Mouse (Mus musculus): ENCODE measurements at regions not wholly inside any gene's neighbourhood (a gene's known extent, or its start where the extent isn't known, plus 50 kb on each side); places are given as distances from the start of the nearest gene placed in this dataset.

GRCm38 (mm10) chr8:116403366-116403765 is 101.4 kb upstream of the Dynlrb2 start:
- ATAC-seq (ENCODE audit: insufficient number of reproducible peaks, low FRiP score, low TSS enrichment, low read depth), result no peak
- H3K27ac ChIP-seq, result no peak overlapping the region

GRCm38 (mm10) chr8:116399452-116399851 is 105.3 kb upstream of the Dynlrb2 start:
- H3K9me3 ChIP-seq, result no peaks in the 10 kb centered on the region
- H3K9ac ChIP-seq, result no peak overlapping the region
- H3K4me3 ChIP-seq, result no peak overlapping the region
- H3K27ac ChIP-seq, result no peak overlapping the region
- H3K4me1 ChIP-seq, result no peaks in the 10 kb centered on the region
- no peaks in the 10 kb centered on the region for H3K36me3 ChIP-seq
- no peak for ATAC-seq (ENCODE audit: insufficient number of reproducible peaks, low FRiP score, low TSS enrichment, low read depth)
- H3K4me2 ChIP-seq, result no peak overlapping the region
- H3K27me3 ChIP-seq, result no peaks in the 10 kb centered on the region
- WGBS, result 76% methylated on average over 2 of the region's 2 CpGs

More at GRCm38 (mm10) chr8:116403366-116403765, 101.4 kb upstream of the Dynlrb2 start:
- Histone ChIP-seq H3K4me1 (no peaks in the 10 kb centered on the region), H3K9me3 (no peaks in the 10 kb centered on the region), H3K27me3 (no peaks in the 10 kb centered on the region), H3K9ac (no peak overlapping the region), H3K4me3 (no peak overlapping the region), H3K36me3 (no peaks in the 10 kb centered on the region), H3K4me2 (no peak overlapping the region)
- 45% methylated on average over 5 of the region's 5 CpGs for WGBS

- Histone ChIP-seq H3K27ac (no peak overlapping the region), H3K9me3 (no peaks in the 10 kb centered on the region), H3K9ac (no peak overlapping the region), H3K4me3 (no peak overlapping the region), H3K4me1 (no peaks in the 10 kb centered on the region), H3K36me3 (no peaks in the 10 kb centered on the region), H3K4me2 (no peak overlapping the region), H3K27me3 (no peaks in the 10 kb centered on the region)
- 72% methylated on average over 11 of the region's 11 CpGs for WGBS
- ATAC-seq (ENCODE audit: insufficient number of reproducible peaks, low FRiP score, low TSS enrichment, low read depth), result no peak
These were observed 106.1 kb upstream of the Dynlrb2 start for GRCm38 (mm10) chr8:116398565-116399205.

- H3K9ac ChIP-seq, result no peak overlapping the region
- no peak overlapping the region for H3K27ac ChIP-seq
- H3K4me1 ChIP-seq, result peaks cover 22% of the 10 kb centered on the region
- WGBS, result 57% methylated on average over 23 of the region's 23 CpGs
- no peaks in the 10 kb centered on the region for H3K9me3 ChIP-seq
- H3K4me3 ChIP-seq, result no peak overlapping the region
- H3K36me3 ChIP-seq, result no peaks in the 10 kb centered on the region
- H3K4me2 ChIP-seq, result no peak overlapping the region
- no peaks in the 10 kb centered on the region; the same call in 1 of the 2 replicates for H3K27me3 ChIP-seq
- ATAC-seq (ENCODE audit: insufficient number of reproducible peaks, low FRiP score, low TSS enrichment, low read depth), result no peak
These were observed 119.4 kb upstream of the Dynlrb2 start for GRCm38 (mm10) chr8:116385193-116385955.

- Histone ChIP-seq H3K4me2 (no peak overlapping the region), H3K9me3 (no peaks in the 10 kb centered on the region), H3K9ac (no peak overlapping the region), H3K4me1 (peaks cover 26% of the 10 kb centered on the region), H3K27ac (no peak overlapping the region), H3K4me3 (no peak overlapping the region), H3K27me3 (no peaks in the 10 kb centered on the region; the same call in 1 of the 2 replicates), H3K36me3 (no peaks in the 10 kb centered on the region)
- ATAC-seq (ENCODE audit: insufficient number of reproducible peaks, low FRiP score, low TSS enrichment, low read depth), result no peak
- WGBS, result 51% methylated on average over 15 of the region's 15 CpGs
These were observed 120.2 kb upstream of the Dynlrb2 start for GRCm38 (mm10) chr8:116384418-116385089.

GRCm38 (mm10) chr8:116383495-116384417 is 121.0 kb upstream of the Dynlrb2 start:
- no peak overlapping the region for H3K4me3 ChIP-seq
- H3K27ac ChIP-seq, result no peak overlapping the region
- WGBS, result 16% methylated on average over 13 of the region's 14 CpGs
- ATAC-seq (ENCODE audit: insufficient number of reproducible peaks, low FRiP score, low TSS enrichment, low read depth), result no peak
- no peak overlapping the region for H3K9ac ChIP-seq
- no peaks in the 10 kb centered on the region; the same call in 1 of the 2 replicates for H3K27me3 ChIP-seq
- H3K4me2 ChIP-seq, result no peak overlapping the region
- no peaks in the 10 kb centered on the region for H3K36me3 ChIP-seq
- peaks cover 26% of the 10 kb centered on the region for H3K4me1 ChIP-seq
- H3K9me3 ChIP-seq, result no peaks in the 10 kb centered on the region

GRCm38 (mm10) chr8:116383036-116383435 is 121.7 kb upstream of the Dynlrb2 start:
- Histone ChIP-seq H3K9me3 (no peaks in the 10 kb centered on the region), H3K4me1 (peaks cover 26% of the 10 kb centered on the region), H3K9ac (no peak overlapping the region), H3K4me3 (no peak overlapping the region), H3K4me2 (no peak overlapping the region), H3K36me3 (no peaks in the 10 kb centered on the region), H3K27me3 (no peaks in the 10 kb centered on the region; the same call in 1 of the 2 replicates), H3K27ac (no peak overlapping the region)
- no peak for ATAC-seq (ENCODE audit: insufficient number of reproducible peaks, low FRiP score, low TSS enrichment, low read depth)
- 65% methylated on average over 8 of the region's 8 CpGs for WGBS

GRCm38 (mm10) chr8:116380601-116381000 is 124.2 kb upstream of the Dynlrb2 start:
- H3K4me2 ChIP-seq, result no peak overlapping the region
- 93% methylated on average over 4 of the region's 4 CpGs for WGBS
- H3K27me3 ChIP-seq, result no peaks in the 10 kb centered on the region
- H3K36me3 ChIP-seq, result no peaks in the 10 kb centered on the region
- H3K9me3 ChIP-seq, result no peaks in the 10 kb centered on the region
- no peak overlapping the region for H3K9ac ChIP-seq
- no peak for ATAC-seq (ENCODE audit: insufficient number of reproducible peaks, low FRiP score, low TSS enrichment, low read depth)
- no peak overlapping the region for H3K27ac ChIP-seq
- H3K4me1 ChIP-seq, result peaks cover 25% of the 10 kb centered on the region
- H3K4me3 ChIP-seq, result no peak overlapping the region

- no peaks in the 10 kb centered on the region for H3K36me3 ChIP-seq
- no peak overlapping the region for H3K9ac ChIP-seq
- no peak overlapping the region for H3K4me2 ChIP-seq
- H3K27me3 ChIP-seq, result no peaks in the 10 kb centered on the region
- H3K4me1 ChIP-seq, result peaks cover 21% of the 10 kb centered on the region
- 43% methylated on average over 3 of the region's 3 CpGs for WGBS
- H3K9me3 ChIP-seq, result no peaks in the 10 kb centered on the region
- ATAC-seq (ENCODE audit: insufficient number of reproducible peaks, low FRiP score, low TSS enrichment, low read depth), result no peak
- no peak overlapping the region for H3K27ac ChIP-seq
- H3K4me3 ChIP-seq, result no peak overlapping the region
These were observed 124.9 kb upstream of the Dynlrb2 start for GRCm38 (mm10) chr8:116379851-116380250.

- H3K27ac ChIP-seq, result no peak overlapping the region
- no peaks in the 10 kb centered on the region for H3K27me3 ChIP-seq
- peaks cover 4% of the 10 kb centered on the region; the same call in 1 of the 2 replicates for H3K4me1 ChIP-seq
- H3K4me3 ChIP-seq, result no peak overlapping the region
- H3K36me3 ChIP-seq, result no peaks in the 10 kb centered on the region
- ATAC-seq (ENCODE audit: insufficient number of reproducible peaks, low FRiP score, low TSS enrichment, low read depth), result no peak
- no peak overlapping the region for H3K4me2 ChIP-seq
- WGBS, result 77% methylated on average over 5 of the region's 5 CpGs
- H3K9me3 ChIP-seq, result no peaks in the 10 kb centered on the region
- no peak overlapping the region for H3K9ac ChIP-seq
These were observed 129.0 kb upstream of the Dynlrb2 start for GRCm38 (mm10) chr8:116375758-116376157.

GRCm38 (mm10) chr8:116373063-116373462 is 131.7 kb upstream of the Dynlrb2 start:
- WGBS, result 87% methylated on average over 4 of the region's 4 CpGs
- Histone ChIP-seq H3K9ac (no peak overlapping the region), H3K27ac (no peak overlapping the region), H3K9me3 (no peaks in the 10 kb centered on the region), H3K4me2 (no peak overlapping the region), H3K4me1 (no peaks in the 10 kb centered on the region), H3K4me3 (no peak overlapping the region), H3K36me3 (no peaks in the 10 kb centered on the region), H3K27me3 (no peaks in the 10 kb centered on the region)
- ATAC-seq (ENCODE audit: insufficient number of reproducible peaks, low FRiP score, low TSS enrichment, low read depth), result no peak

Data from limb, embryonic 15.5 days (tissue).